Mouse (Mus musculus) telencephalon, adult 2 months (tissue): ENCODE results near the gene Gtpbp10.

Source experiments
- DNase-seq: peaks from one replicate; pipeline ENCODE4 v3.0.0-alpha.2; 2011; ENCODE audit warnings: low read depth, low spot score

Gtpbp10 gene

DNA sequence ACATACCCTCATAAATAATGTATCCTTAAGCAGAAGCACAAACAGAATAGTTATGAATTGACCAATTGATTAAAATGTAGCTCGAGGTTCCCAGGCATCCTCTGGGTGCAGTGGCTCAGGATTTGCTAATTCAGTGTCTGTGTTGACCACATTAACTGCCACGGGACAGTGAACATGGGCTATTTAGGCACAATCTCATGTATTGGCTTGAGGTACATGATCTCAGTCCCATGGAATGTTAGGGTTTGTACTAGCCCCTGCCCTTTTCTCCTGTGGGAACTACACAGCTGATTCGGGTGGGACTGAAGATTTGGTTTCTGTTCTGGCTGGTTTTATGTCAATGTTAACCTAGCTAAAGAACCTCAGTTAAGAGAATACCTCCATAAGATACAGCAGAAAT is 62.9 kb downstream of the Gtpbp10 start:
- DNase-seq: no peak

DNA sequence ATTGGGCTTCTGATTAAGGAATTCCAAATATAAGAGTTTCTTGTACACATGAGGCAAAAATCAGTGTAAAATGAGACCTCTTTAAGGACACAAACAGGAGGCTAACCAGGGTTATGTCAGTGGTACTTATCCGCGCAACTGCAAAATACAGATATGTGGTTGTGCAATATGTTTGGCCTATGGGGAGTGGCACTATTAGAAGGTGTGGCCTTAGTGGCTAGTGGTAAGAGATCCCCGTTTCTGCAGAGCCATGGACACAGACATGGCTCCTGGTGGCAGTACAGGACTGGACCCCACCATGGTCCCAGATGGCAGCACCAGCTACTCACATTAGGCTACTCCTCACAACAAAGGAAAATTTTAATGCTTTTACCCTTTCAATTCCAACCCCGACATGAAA is 64.3 kb downstream of the Gtpbp10 start:
- DNase-seq: no peak

GRCm38 (mm10) chr5:5494269-5495005 is 64.9 kb downstream of the Gtpbp10 start:
- DNase-seq: no peak

DNA sequence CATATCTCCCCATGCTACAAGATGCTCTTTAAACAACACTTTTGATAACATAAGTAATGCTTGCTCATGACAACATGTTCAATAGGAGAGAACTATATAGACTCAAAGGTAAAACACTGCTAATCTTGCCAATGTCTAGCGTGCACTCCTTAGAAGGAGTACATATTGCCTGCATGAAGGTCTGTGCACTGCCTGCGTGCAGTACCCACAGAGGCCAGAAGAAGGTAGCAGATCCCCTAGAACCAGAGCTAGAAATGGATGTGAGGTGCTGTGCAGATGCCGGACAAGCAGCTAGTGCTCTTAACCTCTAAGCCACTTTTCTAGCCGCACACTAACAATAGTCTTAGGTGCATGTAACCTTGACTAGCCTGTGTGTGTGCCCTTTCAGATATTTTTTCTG is 67.2 kb downstream of the Gtpbp10 start:
- no peak for DNase-seq
